Mouse (Mus musculus) megakaryocyte, embryonic 14.5 days (primary cell): Measurements from ENCODE around the gene Tprgl.

Experiments used
- FLI1 ChIP-seq: IDR thresholded peaks from 2 replicates; pipeline ENCODE4 v1.6.1; 2012; ENCODE audit warnings: low read length, inconsistent platforms, mixed read lengths
- GATA1 ChIP-seq: IDR thresholded peaks from 3 replicates; pipeline ENCODE4 v1.6.1; 2012; ENCODE audit warnings: mixed read lengths, low read length, inconsistent platforms, borderline replicate concordance

DNA sequence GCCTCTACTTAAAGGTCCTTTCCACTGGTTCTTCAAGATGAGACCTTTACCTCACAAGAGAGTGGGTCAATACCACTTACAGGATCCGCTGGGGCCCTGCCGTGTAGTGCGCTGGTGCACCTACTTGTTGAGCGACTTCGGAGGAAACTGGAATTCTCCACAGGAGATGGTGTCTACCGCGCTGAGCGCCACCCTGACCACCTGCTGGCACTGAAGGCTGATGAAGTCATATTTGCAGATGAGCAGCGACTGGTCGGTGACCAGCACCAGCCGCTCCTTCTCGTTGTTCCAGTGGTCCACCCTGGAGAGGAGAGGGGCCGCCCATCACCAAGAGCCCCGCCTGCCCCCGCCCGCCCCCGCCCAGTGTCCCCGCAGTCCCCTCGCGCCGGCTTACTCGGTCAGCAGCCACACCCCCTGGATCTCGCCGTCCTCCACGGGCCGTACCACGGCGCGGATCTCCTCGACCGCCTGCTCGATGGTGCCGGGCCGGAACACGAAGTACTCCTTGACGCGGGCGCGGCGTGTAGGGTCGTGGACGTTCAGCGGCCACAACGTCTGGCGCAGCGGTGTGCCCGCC, 417 bp downstream of the Tprgl start:
- TF ChIP-seq GATA1 (no peak), FLI1 (no peak)
